Mouse (Mus musculus): Measurements from ENCODE around the gene P2ry6. TPM values are rescaled to one million over a fixed set of nuclear protein-coding genes. Genes with fewer than 3 reads are reported as not detected.
A peak's percentile ranks its signal among the peaks of the same experiment; 100 is the strongest.

P2ry6 gene
- polyA plus RNA-seq, 1 experiment from 2014 or later: 3.6 TPM

- Histone ChIP-seq H3K9ac (peak overlapping the region; percentile 67; the same call in 1 of the 2 replicates), H3K4me1 (peaks cover 41% of the 10 kb centered on the region), H3K9me3 (replicated peaks) (no peaks in the 10 kb centered on the region), H3K27ac (peak overlapping the region; percentile 87), H3K4me3 (peak overlapping the region; percentile 57), H3K36me3 (no peaks in the 10 kb centered on the region), H3K27me3 (replicated peaks) (peaks cover 70% of the 10 kb centered on the region), H3K4me2 (peak overlapping the region; percentile 82)
- peak; percentile 77 for ATAC-seq
- WGBS (ENCODE audit: insufficient replicate concordance): under 1% methylated on average over 27 of the region's 27 CpGs
Observed at GRCm38 (mm10) chr7:100932481-100933007, 41.9 kb downstream of the P2ry6 start.

- peak; percentile 49 for ATAC-seq
- Histone ChIP-seq H3K4me2 (peak within 1 kb of the TSS; percentile 82), H3K9ac (peak within 1 kb of the TSS; percentile 67), H3K27ac (peak within 1 kb of the TSS; percentile 87), H3K4me3 (peak within 1 kb of the TSS; percentile 57), H3K36me3 (no peaks in the 10 kb centered on the region), H3K4me1 (peaks cover 46% of the 10 kb centered on the region), H3K27me3 (replicated peaks) (peaks cover 75% of the 10 kb centered on the region), H3K9me3 (replicated peaks) (no peaks in the 10 kb centered on the region)
- under 1% methylated on average over 35 of the region's 35 CpGs for WGBS (ENCODE audit: insufficient replicate concordance)
Observed at GRCm38 (mm10) chr7:100931926-100932480, 42.4 kb downstream of the P2ry6 start, which contains the start of gene Arhgef17. Gene Arhgef17 (minus strand): TSS chr7:100932107.

- H3K4me2 ChIP-seq: peak overlapping the region; percentile 82
- ATAC-seq: peak; percentile 6; the same call in 1 of the 2 replicates
- no peaks in the 10 kb centered on the region for H3K36me3 ChIP-seq
- H3K27ac ChIP-seq: peak overlapping the region; percentile 87
- no peaks in the 10 kb centered on the region for H3K9me3 ChIP-seq (replicated peaks)
- peak overlapping the region; percentile 67 for H3K9ac ChIP-seq
- H3K4me3 ChIP-seq: peak overlapping the region; percentile 57
- WGBS (ENCODE audit: insufficient replicate concordance): 1% methylated on average over 72 of the region's 73 CpGs
- peaks cover 81% of the 10 kb centered on the region for H3K27me3 ChIP-seq (replicated peaks)
- H3K4me1 ChIP-seq: peaks cover 52% of the 10 kb centered on the region
Observed at GRCm38 (mm10) chr7:100931316-100931925, 43.0 kb downstream of the P2ry6 start.

GRCm38 (mm10) chr7:100930619-100931315 lies 43.7 kb downstream of the P2ry6 start:
- ATAC-seq: no peak
- Histone ChIP-seq H3K9me3 (replicated peaks) (no peaks in the 10 kb centered on the region), H3K4me2 (peak overlapping the region; percentile 82), H3K4me1 (peaks cover 55% of the 10 kb centered on the region), H3K4me3 (peak overlapping the region; percentile 57), H3K36me3 (no peaks in the 10 kb centered on the region), H3K27ac (peak overlapping the region; percentile 87), H3K9ac (peak overlapping the region; percentile 67), H3K27me3 (replicated peaks) (peaks cover 87% of the 10 kb centered on the region)
- 8% methylated on average over 53 of the region's 53 CpGs for WGBS (ENCODE audit: insufficient replicate concordance)

GRCm38 (mm10) chr7:100929639-100930303 lies 44.7 kb downstream of the P2ry6 start:
- no peak for ATAC-seq
- WGBS (ENCODE audit: insufficient replicate concordance): 69% methylated on average over 19 of the region's 19 CpGs
- peak overlapping the region; percentile 57 for H3K4me3 ChIP-seq
- H3K27ac ChIP-seq: no peak overlapping the region
- peaks cover 97% of the 10 kb centered on the region for H3K27me3 ChIP-seq (replicated peaks)
- H3K9me3 ChIP-seq (replicated peaks): no peaks in the 10 kb centered on the region
- no peaks in the 10 kb centered on the region for H3K36me3 ChIP-seq
- no peak overlapping the region for H3K9ac ChIP-seq
- peak overlapping the region; percentile 82 for H3K4me2 ChIP-seq
- peaks cover 61% of the 10 kb centered on the region for H3K4me1 ChIP-seq

- peak overlapping the region; percentile 28 for H3K4me3 ChIP-seq
- 46% methylated on average over 9 of the region's 9 CpGs for WGBS (ENCODE audit: insufficient replicate concordance)
- H3K4me1 ChIP-seq: peaks cover 67% of the 10 kb centered on the region
- H3K36me3 ChIP-seq: no peaks in the 10 kb centered on the region
- no peak for ATAC-seq
- H3K27me3 ChIP-seq (replicated peaks): peaks cover 96% of the 10 kb centered on the region
- H3K27ac ChIP-seq: no peak overlapping the region
- H3K4me2 ChIP-seq: peak overlapping the region; percentile 82
- no peaks in the 10 kb centered on the region for H3K9me3 ChIP-seq (replicated peaks)
- H3K9ac ChIP-seq: 0 out of 2 replicates have a peak overlapping the region, but pooled peaks have one; percentile 18
Observed at GRCm38 (mm10) chr7:100928456-100928855, 46.0 kb downstream of the P2ry6 start.

- peaks cover 92% of the 10 kb centered on the region for H3K27me3 ChIP-seq (replicated peaks)
- H3K9me3 ChIP-seq (replicated peaks): no peaks in the 10 kb centered on the region
- no peaks in the 10 kb centered on the region for H3K36me3 ChIP-seq
- H3K4me1 ChIP-seq: peaks cover 60% of the 10 kb centered on the region
- 21% methylated on average over 7 of the region's 7 CpGs for WGBS (ENCODE audit: insufficient replicate concordance)
- H3K4me2 ChIP-seq: peak overlapping the region; percentile 82
- H3K27ac ChIP-seq: no peak overlapping the region
- no peak for ATAC-seq
- peak overlapping the region; percentile 28 for H3K4me3 ChIP-seq
- H3K9ac ChIP-seq: no peak overlapping the region
Observed at GRCm38 (mm10) chr7:100927287-100928000, 47.0 kb downstream of the P2ry6 start.

- no peak overlapping the region for H3K9ac ChIP-seq
- H3K36me3 ChIP-seq: no peaks in the 10 kb centered on the region
- H3K4me2 ChIP-seq: peak overlapping the region; percentile 82
- peak overlapping the region; percentile 28 for H3K4me3 ChIP-seq
- H3K9me3 ChIP-seq (replicated peaks): no peaks in the 10 kb centered on the region
- H3K27ac ChIP-seq: no peak overlapping the region
- WGBS (ENCODE audit: insufficient replicate concordance): 26% methylated on average over 12 of the region's 12 CpGs
- ATAC-seq: no peak
- H3K27me3 ChIP-seq (replicated peaks): peaks cover 82% of the 10 kb centered on the region
- H3K4me1 ChIP-seq: peaks cover 50% of the 10 kb centered on the region
Observed at GRCm38 (mm10) chr7:100926311-100926923, 48.0 kb downstream of the P2ry6 start.

GRCm38 (mm10) chr7:100924674-100925445 lies 49.6 kb downstream of the P2ry6 start:
- Histone ChIP-seq H3K27ac (no peak overlapping the region), H3K4me2 (peak overlapping the region; percentile 12; the same call in 1 of the 2 replicates), H3K9me3 (replicated peaks) (no peaks in the 10 kb centered on the region), H3K27me3 (replicated peaks) (peaks cover 66% of the 10 kb centered on the region), H3K4me1 (peaks cover 50% of the 10 kb centered on the region), H3K9ac (no peak overlapping the region), H3K36me3 (no peaks in the 10 kb centered on the region), H3K4me3 (no peak overlapping the region)
- no peak for ATAC-seq
- WGBS (ENCODE audit: insufficient replicate concordance): 50% methylated on average over 10 of the region's 10 CpGs

- Histone ChIP-seq H3K36me3 (no peaks in the 10 kb centered on the region), H3K4me2 (no peak overlapping the region), H3K9ac (no peak overlapping the region), H3K9me3 (replicated peaks) (no peaks in the 10 kb centered on the region), H3K4me1 (peaks cover 56% of the 10 kb centered on the region), H3K27ac (no peak overlapping the region), H3K4me3 (no peak overlapping the region), H3K27me3 (replicated peaks) (peaks cover 59% of the 10 kb centered on the region)
- no peak for ATAC-seq
- WGBS (ENCODE audit: insufficient replicate concordance): 70% methylated on average over 5 of the region's 5 CpGs
Observed at GRCm38 (mm10) chr7:100924200-100924599, 50.2 kb downstream of the P2ry6 start.

Measured in liver, embryonic 12.5 days (tissue).